Mouse (Mus musculus) kidney, adult 2 months (tissue): Measurements from ENCODE around the gene Tgfbr1.

Source experiments
- CTCF ChIP-seq: fragments of 200-500 bp; conservative IDR thresholded peaks from 2 replicates; pipeline ENCODE4 v1.5.1; 2011; ENCODE audit warnings: low read depth, mild to moderate bottlenecking, control low read depth, low read length, moderate library complexity, mixed read lengths; ENCODE audit not compliant: insufficient read depth, insufficient read length
- POLR2A ChIP-seq: fragments of 200-500 bp; IDR thresholded peaks from one replicate; pipeline ENCODE4 v1.6.1; 2011; ENCODE audit warnings: low read depth, low read length, control low read depth

- TF ChIP-seq CTCF (no peak), POLR2A (no peak)
Observed at GRCm38 (mm10) chr4:47310812-47311211, 42.2 kb upstream of the Tgfbr1 start.
